Comparison of ENCODE assay signal across 23 mouse cellular contexts in the genomic region with DNA sequence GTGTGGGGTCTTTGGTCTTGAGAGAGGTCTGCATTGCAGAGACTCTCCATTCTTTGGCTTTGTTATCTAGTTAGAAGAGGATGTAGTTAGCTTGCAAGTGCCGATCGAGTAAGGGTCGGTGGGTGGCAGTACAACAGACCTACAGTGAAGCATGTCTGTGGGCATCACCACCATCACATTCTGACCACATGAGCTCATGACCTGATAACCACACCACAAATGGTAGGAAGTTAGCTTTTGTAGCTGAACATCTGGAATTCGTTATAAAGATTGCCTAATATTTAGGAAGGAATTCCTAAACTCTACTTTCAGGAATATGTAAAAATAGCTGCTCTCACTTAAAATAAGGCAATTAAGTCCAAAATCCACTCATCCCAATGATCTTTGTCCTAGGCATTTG.
A peak's percentile ranks its signal among the peaks of the same experiment; 100 is the strongest.
DNase-seq lines count a peak whose midpoint lies in the region; ATAC-seq lines count a peak whose summit lies in the region.
"Had no signal": no experiment of that assay in that cellular context is flagged by ENCODE, and none has a peak within 500 bp of the region (broad histone marks: within the 10 kb centered on the region; RNA-seq: fewer than 3 reads in every experiment).

No protein-coding gene starts in this region.

- peak; percentile 30 for DNase-seq in 3134 (ENCODE audit: extremely low read depth, insufficient read length, low spot score)
- peak; percentile 96 for DNase-seq in 3T3-L1 (ENCODE audit: low read depth, low spot score)
- DNase-seq in adipocyte (ENCODE audit: low spot score), result peak; percentile 33
- peak; percentile 9 for DNase-seq in forelimb bud, embryonic 11.5 days (ENCODE audit: low read depth, low spot score)
- no peak for DNase-seq in midbrain, embryonic 10.5 days (ENCODE audit: low spot score)
- no peak for DNase-seq in hindbrain, embryonic 14.5 days (ENCODE audit: low spot score)
- DNase-seq in frontal cortex, postnatal 14 days (ENCODE audit: low spot score in 2 of 2), result no peak
- DNase-seq: adrenal gland, adult 2 months; adrenal gland, postnatal 36 days; cerebellum, adult 2 months; cerebellum, postnatal 25 days; forebrain, postnatal 0 days; gastrocnemius, postnatal 36 days; heart, adult 18-20 months; heart, postnatal 10 days; heart, postnatal 4 days; kidney, adult 2 months had no signal

- no peaks in the 10 kb centered on the region for H3K9me3 ChIP-seq in midbrain, embryonic 10.5 days (replicated peaks)
- H3K9me3 ChIP-seq in hindbrain, embryonic 14.5 days (ENCODE audit: control insufficient read depth, low read length), result no peaks in the 10 kb centered on the region
- H3K9me3 ChIP-seq: forebrain, embryonic 12.5 days; heart, embryonic 10.5 days; hindbrain, embryonic 12.5 days; intestine, embryonic 15.5 days; kidney, embryonic 15.5 days had no signal

- no peak overlapping the region for H3K4me2 ChIP-seq in hindbrain, embryonic 14.5 days (replicated peaks)
- H3K4me2 ChIP-seq: forebrain, embryonic 12.5 days; hindbrain, embryonic 12.5 days; intestine, embryonic 15.5 days; kidney, embryonic 15.5 days had no signal

- 84% methylated on average over 4 of the region's 4 CpGs for WGBS in midbrain, embryonic 10.5 days
- 92% methylated on average over 4 of the region's 4 CpGs for WGBS in hindbrain, embryonic 14.5 days

- no peak for ATAC-seq in hindbrain, embryonic 14.5 days (ENCODE audit: low FRiP score)
- ATAC-seq: forebrain, postnatal 0 days; hindbrain, postnatal 0 days; intestine, embryonic 15.5 days had no signal

- no peaks in the 10 kb centered on the region for H3K27me3 ChIP-seq in midbrain, embryonic 10.5 days (ENCODE audit: low read depth, poor library complexity, severe bottlenecking)
- H3K27me3 ChIP-seq in hindbrain, embryonic 14.5 days (ENCODE audit: control insufficient read depth, insufficient read depth, low read length), result no peaks in the 10 kb centered on the region
- H3K27me3 ChIP-seq: forebrain, embryonic 12.5 days; hindbrain, embryonic 12.5 days; intestine, embryonic 15.5 days; kidney, embryonic 15.5 days had no signal

- no peaks in the 10 kb centered on the region for H3K4me1 ChIP-seq in midbrain, embryonic 10.5 days
- H3K4me1 ChIP-seq in hindbrain, embryonic 14.5 days (replicated peaks; ENCODE audit: control insufficient read depth, insufficient read depth, low read length), result no peaks in the 10 kb centered on the region
- H3K4me1 ChIP-seq: forebrain, embryonic 12.5 days; kidney, embryonic 15.5 days had no signal

- H3K9ac ChIP-seq in hindbrain, embryonic 14.5 days, result no peak overlapping the region
- H3K9ac ChIP-seq: forebrain, embryonic 12.5 days; forebrain, postnatal 0 days; hindbrain, embryonic 12.5 days; intestine, embryonic 15.5 days; kidney, embryonic 15.5 days had no signal

- H3K4me3 ChIP-seq in midbrain, embryonic 10.5 days, result no peak overlapping the region
- H3K4me3 ChIP-seq in hindbrain, embryonic 14.5 days (replicated peaks; ENCODE audit: low read length), result no peak overlapping the region
- H3K4me3 ChIP-seq: forebrain, embryonic 12.5 days; heart, embryonic 10.5 days; hindbrain, embryonic 12.5 days; intestine, embryonic 15.5 days; kidney, embryonic 15.5 days had no signal

- peaks cover 52% of the 10 kb centered on the region for H3K36me3 ChIP-seq in midbrain, embryonic 10.5 days
- peaks cover 33% of the 10 kb centered on the region for H3K36me3 ChIP-seq in hindbrain, embryonic 14.5 days (replicated peaks; ENCODE audit: control insufficient read depth, insufficient read depth)

- no peak overlapping the region for H3K27ac ChIP-seq in midbrain, embryonic 10.5 days (replicated peaks)
- H3K27ac ChIP-seq in hindbrain, embryonic 14.5 days, result no peak overlapping the region
- H3K27ac ChIP-seq: forebrain, embryonic 12.5 days; heart, embryonic 10.5 days; hindbrain, postnatal 0 days; intestine, embryonic 15.5 days; kidney, embryonic 15.5 days had no signal

Comparison
In these comparisons a context has a peak if more than half of its experiments do, and no peak if none do; other contexts are left out.
1. DNase-seq: peak in 3134 (single experiment), 3T3-L1 (single experiment), adipocyte (single experiment) and forelimb bud, embryonic 11.5 days (single experiment); none in midbrain, embryonic 10.5 days (single experiment), hindbrain, embryonic 14.5 days (single experiment) and frontal cortex, postnatal 14 days (0 of 2).